In genomic region chr2:48446617-48447016, GRCm38 (mm10) we compare ENCODE assay signal across 15 mouse cellular contexts.
"Had no signal": no experiment of that assay in that cellular context is flagged by ENCODE, and none has a peak within 500 bp of the region (broad histone marks: within the 10 kb centered on the region; RNA-seq: fewer than 3 reads in every experiment).

No protein-coding gene starts in this region.

- H3K36me3 ChIP-seq: limb, embryonic 13.5 days; midbrain, embryonic 12.5 days; neural tube, embryonic 15.5 days had no signal

- DNase-seq: kidney, adult 9 months; kidney, postnatal 36 days; left cerebral cortex, postnatal 4 days; lung, adult 18-20 months; right cerebral cortex, adult 18-20 months; right cerebral cortex, postnatal 4 days; spleen, adult 18-20 months; thymus, adult 18-20 months; thymus, postnatal 14 days had no signal

- ATAC-seq: midbrain, embryonic 16.5 days had no signal

- H3K9ac ChIP-seq: limb, embryonic 13.5 days; liver, embryonic 14.5 days; midbrain, embryonic 12.5 days; neural tube, embryonic 15.5 days had no signal

- H3K4me2 ChIP-seq: limb, embryonic 13.5 days; midbrain, embryonic 12.5 days; neural tube, embryonic 15.5 days had no signal

- H3K27me3 ChIP-seq: limb, embryonic 13.5 days; midbrain, embryonic 12.5 days; neural tube, embryonic 15.5 days had no signal

- H3K9me3 ChIP-seq: limb, embryonic 13.5 days; midbrain, embryonic 12.5 days; neural tube, embryonic 15.5 days had no signal

- H3K27ac ChIP-seq: kidney, postnatal 0 days; limb, embryonic 13.5 days; liver, embryonic 14.5 days; midbrain, embryonic 12.5 days; neural tube, embryonic 15.5 days had no signal

- H3K4me3 ChIP-seq: limb, embryonic 13.5 days; midbrain, embryonic 12.5 days; neural tube, embryonic 15.5 days had no signal
